Mouse (Mus musculus): ENCODE measurements around the gene Hist1h4d.

- TF ChIP-seq BHLHE40 (IDR thresholded peaks at IDR 0.05; ENCODE audit: borderline replicate concordance, low read depth, low read length), result no peak
- no peak for TF ChIP-seq CTCF (IDR thresholded peaks at IDR 0.05 in 2 of 3, conservative IDR thresholded peaks at IDR 0.05 in 1 of 3; ENCODE audit: control insufficient read depth in 1 of 3, insufficient read depth in 1 of 3, low read depth in 2 of 3, low read length in 3 of 3, poor library complexity in 1 of 3, severe bottlenecking in 1 of 3)
- no peak for TF ChIP-seq ETS1 (IDR thresholded peaks at IDR 0.05; ENCODE audit: low read depth, low read length)
- TF ChIP-seq SMC3 (IDR thresholded peaks at IDR 0.05; ENCODE audit: low read depth, low read length), result no peak
- TF ChIP-seq POLR2AphosphoS5 (IDR thresholded peaks at IDR 0.05; ENCODE audit: borderline replicate concordance, low read depth, low read length), result no peak
- TF ChIP-seq TBP (IDR thresholded peaks at IDR 0.05; ENCODE audit: low read depth, low read length), result no peak
- TF ChIP-seq GATA1 (IDR thresholded peaks at IDR 0.05; ENCODE audit: low read depth, low read length), result no peak
Observed at GRCm38 (mm10) chr13:23538249-23538648, 43.1 kb upstream of the Hist1h4d start.

All from MEL (cell line).